Mouse (Mus musculus) stomach, embryonic 16.5 days (tissue): ENCODE measurements at regions not wholly inside any gene's neighbourhood (a gene's known extent, or its start where the extent isn't known, plus 50 kb on each side); places are given as distances from the start of the nearest gene placed in this dataset.
"Not testable (repeated sequence)": the region's sequence is repeated elsewhere in the genome, so short reads cannot be mapped to it uniquely, and the experiment has no call there.

Experiments used
- ATAC-seq: fragments of 200-750 bp; cut with Nextera tagmentation; 2 replicates; pipeline ENCODE4 v1.8.0; 2017; ENCODE audit warnings: moderate number of reproducible peaks, moderate TSS enrichment; ENCODE audit not compliant: insufficient read depth, low FRiP score
- H3K27ac ChIP-seq: fragments of 300-500 bp; sonication (generic); 2 replicates; pipeline ENCODE4 v1.5.1; 2014; ENCODE audit warnings: low read length
- H3K27me3 ChIP-seq: fragments of 300-500 bp; sonication (generic); 2 replicates; pipeline ENCODE4 v1.6.1; 2014; ENCODE audit warnings: low read length, control low read depth, mixed read lengths; ENCODE audit not compliant: control insufficient read depth, insufficient read depth
- H3K36me3 ChIP-seq: fragments of 300-500 bp; sonication (generic); 2 replicates; pipeline ENCODE4 v1.6.1; 2014; ENCODE audit warnings: low read length; ENCODE audit not compliant: control insufficient read depth, insufficient read depth
- H3K4me1 ChIP-seq: fragments of 300-500 bp; sonication (generic); 2 replicates; pipeline ENCODE4 v1.6.1; 2014; ENCODE audit warnings: low read length, control low read depth, mixed read lengths; ENCODE audit not compliant: control insufficient read depth, insufficient read depth
- H3K4me2 ChIP-seq: fragments of 300-500 bp; sonication (generic); 2 replicates; pipeline ENCODE4 v1.6.1; 2014; ENCODE audit warnings: low read depth, low read length, mixed read lengths
- H3K4me3 ChIP-seq: fragments of 300-500 bp; sonication (generic); replicated peaks from 2 replicates; pipeline ENCODE4 v1.5.1; 2014; ENCODE audit warnings: mild to moderate bottlenecking, low read length
- H3K9ac ChIP-seq: fragments of 300-500 bp; sonication (generic); 2 replicates; pipeline ENCODE4 v1.6.1; 2014; ENCODE audit warnings: low read length
- H3K9me3 ChIP-seq: fragments of 300-500 bp; sonication (generic); replicated peaks from 2 replicates; pipeline ENCODE4 v1.6.1; 2016; ENCODE audit warnings: low read length, control low read depth; ENCODE audit not compliant: control insufficient read depth
- WGBS: fragments of 180-500 bp; shearing (Covaris S2); extraction: QIAGEN DNeasy Blood & Tissue Kit; methylation state at CpG from one replicate; pipeline ENCODE4 v1.1.7; 2014; 5-methylcytosine and 5-hydroxymethylcytosine counted together

GRCm38 (mm10) chrX:17505692-17506091 lies 66.4 kb downstream of the Fundc1 start:
- 87% methylated on average over 2 of the region's 2 CpGs for WGBS
- ATAC-seq: no peak

GRCm38 (mm10) chrX:17473129-17473528 lies 99.0 kb downstream of the Fundc1 start:
- not testable (repeated sequence) for H3K4me1 ChIP-seq, H3K4me2 ChIP-seq, H3K4me3 ChIP-seq, H3K9me3 ChIP-seq, H3K27me3 ChIP-seq, H3K27ac ChIP-seq, H3K9ac ChIP-seq, H3K36me3 ChIP-seq
- 41% methylated on average over 3 of the region's 3 CpGs for WGBS
- ATAC-seq: peak; percentile 58; the same call in 1 of the 2 replicates

More at GRCm38 (mm10) chrX:17505692-17506091, 66.4 kb downstream of the Fundc1 start:
- Histone ChIP-seq H3K27ac (no peak overlapping the region), H3K4me1 (no peaks in the 10 kb centered on the region), H3K4me3 (no peak overlapping the region), H3K4me2 (no peak overlapping the region), H3K9me3 (peaks cover 6% of the 10 kb centered on the region; the same call in 1 of the 2 replicates), H3K36me3 (no peaks in the 10 kb centered on the region), H3K27me3 (no peaks in the 10 kb centered on the region), H3K9ac (no peak overlapping the region)

GRCm38 (mm10) chrX:17456515-17456914 lies 115.6 kb downstream of the Fundc1 start:
- Histone ChIP-seq H3K27me3 (no peaks in the 10 kb centered on the region), H3K4me3 (no peak overlapping the region), H3K9ac (no peak overlapping the region), H3K4me2 (no peak overlapping the region), H3K27ac (no peak overlapping the region), H3K9me3 (no peaks in the 10 kb centered on the region), H3K36me3 (no peaks in the 10 kb centered on the region), H3K4me1 (no peaks in the 10 kb centered on the region)
- no peak for ATAC-seq
- 41% methylated on average over 2 of the region's 2 CpGs for WGBS

- no peak overlapping the region for H3K4me3 ChIP-seq
- no peaks in the 10 kb centered on the region for H3K4me1 ChIP-seq
- no peak overlapping the region for H3K27ac ChIP-seq
- H3K9me3 ChIP-seq: no peaks in the 10 kb centered on the region
- no peaks in the 10 kb centered on the region for H3K27me3 ChIP-seq
- H3K9ac ChIP-seq: no peak overlapping the region
- no peak overlapping the region for H3K4me2 ChIP-seq
- WGBS: 65% methylated on average over 4 of the region's 4 CpGs
- H3K36me3 ChIP-seq: no peaks in the 10 kb centered on the region
- no peak for ATAC-seq
Observed at GRCm38 (mm10) chrX:17415163-17415562, 96.0 kb upstream of the Efhc2 start.

- Histone ChIP-seq H3K36me3 (no peaks in the 10 kb centered on the region), H3K4me1 (no peaks in the 10 kb centered on the region), H3K9me3 (no peaks in the 10 kb centered on the region), H3K4me3 (no peak overlapping the region), H3K9ac (no peak overlapping the region), H3K27ac (no peak overlapping the region), H3K27me3 (no peaks in the 10 kb centered on the region), H3K4me2 (no peak overlapping the region)
- ATAC-seq: no peak
- 59% methylated on average over 2 of the region's 2 CpGs for WGBS
Observed at GRCm38 (mm10) chrX:17404271-17404670, 85.1 kb upstream of the Efhc2 start.
